Mouse (Mus musculus) retina, embryonic 14.5 days (tissue): ENCODE measurements at regions not wholly inside any gene's neighbourhood (a gene's known extent, or its start where the extent isn't known, plus 50 kb on each side); places are given as distances from the start of the nearest gene placed in this dataset.

ENCODE experiments used
- DNase-seq: peaks from one replicate; pipeline ENCODE4 v3.0.0-alpha.2; 2015; ENCODE audit warnings: low spot score

DNA sequence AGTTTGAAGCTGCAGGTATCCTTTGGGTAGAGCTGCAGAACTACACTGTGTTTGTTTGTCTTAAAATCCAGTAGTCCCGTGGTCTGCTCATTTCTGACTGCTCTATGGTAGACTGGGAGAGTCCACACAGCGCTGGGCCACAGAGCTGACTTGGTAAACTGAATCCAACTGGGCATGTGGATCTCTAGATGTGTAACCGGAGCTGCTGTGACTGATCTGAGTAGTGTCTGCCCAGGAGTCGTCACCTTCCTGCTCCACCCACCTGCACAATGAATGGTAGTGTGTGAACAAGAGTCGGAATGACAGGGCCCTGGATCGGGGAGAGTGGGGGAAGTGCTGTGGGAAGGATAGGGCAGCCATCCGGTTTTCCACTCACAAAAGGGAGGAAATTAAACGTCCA lies 87.5 kb upstream of the Fam3c start:
- DNase-seq = no peak

GRCm38 (mm10) chr6:22443170-22443569 lies 87.1 kb upstream of the Fam3c start:
- DNase-seq = no peak

DNA sequence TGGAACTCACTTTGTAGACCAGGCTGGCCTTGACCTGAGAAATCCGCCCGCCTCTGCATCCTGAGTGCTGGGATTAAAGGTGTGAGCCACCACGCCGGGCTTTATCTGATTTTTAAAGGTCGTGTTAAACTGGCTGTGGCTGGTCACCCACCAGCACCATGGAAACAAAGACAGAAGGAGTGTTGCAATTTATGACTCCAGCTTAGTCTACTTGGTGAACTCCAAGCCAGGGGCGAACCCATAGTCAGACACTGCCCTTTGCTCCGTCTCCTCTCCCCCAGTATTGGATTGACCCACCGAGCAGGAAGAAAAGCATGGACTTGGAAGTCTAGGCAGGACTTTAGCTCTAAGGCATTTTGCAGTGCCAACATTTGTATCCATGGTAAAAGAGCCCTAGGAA lies 86.5 kb upstream of the Fam3c start:
- no peak for DNase-seq

DNA sequence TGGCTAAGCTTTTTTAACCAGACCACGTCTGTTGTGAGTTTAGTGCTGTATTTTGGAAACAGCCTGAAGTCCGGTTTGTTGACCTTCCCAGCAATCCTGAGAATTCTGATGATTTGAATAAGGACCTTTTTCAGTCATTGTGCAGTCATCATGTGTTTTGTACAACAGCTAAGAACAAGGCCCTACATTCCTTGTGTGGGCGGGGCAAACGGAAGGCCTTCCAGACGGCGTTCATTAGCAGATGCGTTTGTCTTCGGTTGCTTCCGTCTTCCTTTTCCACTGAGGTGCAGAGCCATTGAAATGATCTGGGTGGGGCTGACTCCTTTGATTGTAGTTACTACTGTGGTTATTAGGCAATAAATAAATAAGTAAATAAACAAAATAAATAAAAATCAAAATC lies 83.8 kb upstream of the Fam3c start:
- DNase-seq = no peak

DNA sequence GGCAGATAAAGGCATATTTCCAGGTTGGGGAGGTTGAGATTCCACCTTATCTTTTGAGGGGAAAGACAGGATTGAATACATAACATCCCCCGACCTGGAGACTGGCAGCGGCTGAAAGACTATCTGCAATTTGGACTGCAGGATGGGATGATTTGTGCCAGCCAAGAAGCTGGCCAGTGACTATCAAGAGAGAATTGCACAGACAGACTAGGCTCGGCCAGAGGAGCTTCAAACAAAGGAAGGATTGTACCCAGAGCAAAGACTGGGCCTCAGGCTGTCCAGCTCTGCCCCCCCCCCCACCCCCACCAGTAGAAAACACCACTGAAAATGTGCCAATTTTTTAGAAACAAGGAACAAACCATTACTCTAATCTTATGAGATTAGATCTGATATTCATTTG lies 73.0 kb upstream of the Fam3c start:
- peak; percentile 12 for DNase-seq

DNA sequence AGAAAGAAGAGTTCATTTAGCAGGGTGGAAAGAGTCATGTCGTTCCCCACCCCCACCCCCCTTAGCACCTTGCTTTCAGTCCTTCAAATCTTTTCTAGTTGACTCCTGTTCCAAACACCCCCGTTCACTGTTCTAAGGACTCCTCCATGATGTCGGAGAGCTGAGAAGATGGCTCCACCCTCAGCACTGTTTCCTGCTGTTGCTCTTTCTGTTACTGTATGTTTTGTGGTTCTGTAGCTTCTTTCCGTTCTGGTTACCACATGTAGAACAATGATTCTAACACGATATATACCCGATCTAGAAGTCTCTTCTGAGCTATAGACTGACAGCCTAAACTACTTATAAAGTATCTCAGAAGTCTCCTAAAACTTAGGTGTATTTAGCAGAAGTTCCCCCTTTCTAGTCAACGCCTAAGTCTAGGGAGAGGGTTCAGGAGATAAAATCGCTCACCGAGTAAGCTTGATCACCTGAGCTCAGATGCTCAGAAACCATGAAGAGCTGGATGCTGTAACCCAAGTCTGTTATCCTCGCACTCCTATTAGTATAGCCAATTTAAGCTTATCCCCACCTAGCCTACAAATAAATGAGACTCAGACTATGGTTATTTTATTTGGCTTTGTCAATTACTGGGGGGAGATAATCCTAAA lies 68.2 kb upstream of the Fam3c start:
- no peak for DNase-seq

- no peak for DNase-seq
These were observed 67.3 kb upstream of the Fam3c start for GRCm38 (mm10) chr6:22423070-22423980.

- no peak for DNase-seq
These were observed 65.5 kb upstream of the Fam3c start for GRCm38 (mm10) chr6:22421551-22421950.

DNA sequence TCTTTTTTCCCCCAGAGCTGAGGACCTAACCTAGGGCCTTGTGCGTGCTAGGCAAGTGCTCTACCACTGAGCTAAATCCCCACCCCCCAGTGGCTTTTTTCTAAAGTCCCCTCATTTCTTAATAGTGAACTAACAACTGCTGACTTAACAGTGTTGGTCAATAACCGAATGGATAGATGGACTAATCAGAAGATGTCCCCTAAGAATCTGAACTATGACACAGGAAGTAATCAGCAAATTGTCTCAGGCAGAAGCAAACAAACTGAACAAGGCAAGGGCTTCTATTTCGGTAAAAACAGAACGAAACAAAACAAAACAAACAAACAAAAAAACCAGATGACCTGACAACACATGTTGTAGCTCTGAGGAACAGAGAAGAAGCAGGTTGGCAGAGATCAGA lies 62.2 kb upstream of the Fam3c start:
- no peak for DNase-seq

GRCm38 (mm10) chr6:22417189-22417588 lies 61.1 kb upstream of the Fam3c start:
- DNase-seq = no peak

DNA sequence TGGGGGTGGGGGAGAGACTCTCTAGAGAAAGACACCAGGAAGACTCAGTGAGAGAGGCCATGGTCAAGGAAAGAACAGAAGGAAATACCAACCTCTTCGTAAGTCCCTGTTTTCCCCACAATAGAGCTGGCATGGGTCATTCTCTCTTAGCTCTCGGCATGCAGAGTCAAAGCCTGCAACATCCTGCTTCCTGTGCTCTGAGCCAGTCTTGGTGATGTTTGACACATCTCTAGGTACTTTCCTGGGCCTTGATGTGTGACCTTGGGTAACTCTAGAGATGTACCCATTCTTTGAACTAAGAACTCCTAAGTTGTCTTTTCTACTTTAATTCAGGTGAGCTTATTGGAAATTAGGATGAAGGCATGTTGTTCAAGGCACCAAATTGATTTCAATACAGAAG lies 55.8 kb upstream of the Fam3c start:
- DNase-seq = no peak

- no peak for DNase-seq
These were observed 53.0 kb upstream of the Fam3c start for GRCm38 (mm10) chr6:22408808-22409589.
